32 mouse cellular contexts compared by ENCODE assay signal in the genomic region with DNA sequence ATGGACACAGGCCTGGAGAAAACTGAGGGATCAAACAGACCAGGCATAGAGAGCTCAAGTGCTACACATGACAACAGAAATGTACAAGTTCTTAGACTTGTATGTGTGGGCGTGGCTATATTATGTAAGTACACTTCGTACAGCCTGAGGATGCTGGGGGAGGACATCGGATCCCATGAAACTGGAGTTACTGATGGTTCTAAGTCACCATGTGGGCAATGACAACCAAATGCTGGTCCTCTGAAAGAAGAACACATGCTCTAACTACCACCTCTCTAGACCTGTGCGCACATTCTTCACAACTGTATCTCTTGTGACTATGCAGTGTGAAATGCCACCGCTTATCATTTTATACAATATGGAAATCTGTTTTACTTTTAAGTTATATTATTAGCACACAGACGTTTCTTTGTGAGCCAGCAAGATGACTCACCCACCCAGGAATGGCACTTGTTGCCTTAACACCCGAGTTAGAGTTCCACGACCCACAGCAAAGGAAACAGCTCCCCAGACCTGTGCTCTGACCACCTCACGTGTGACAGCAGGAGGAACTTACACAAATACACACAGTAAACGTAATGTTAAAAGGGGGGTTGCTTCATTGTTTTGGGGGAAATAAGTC. TPM values are rescaled to one million over a fixed set of nuclear protein-coding genes. Genes with fewer than 3 reads are reported as not detected.
DNase-seq lines count a peak whose midpoint lies in the region; ATAC-seq lines count a peak whose summit lies in the region.
"Had no signal": no experiment of that assay in that cellular context is flagged by ENCODE, and none has a peak within 500 bp of the region (broad histone marks: within the 10 kb centered on the region; RNA-seq: fewer than 3 reads in every experiment).

No protein-coding gene starts in this region.

- no peak overlapping the region for H3K4me2 ChIP-seq in heart, embryonic 13.5 days
- no peak overlapping the region for H3K4me2 ChIP-seq in heart, embryonic 12.5 days
- H3K4me2 ChIP-seq: forebrain, embryonic 15.5 days; hindbrain, embryonic 15.5 days; liver, embryonic 12.5 days; midbrain, embryonic 15.5 days; neural tube, embryonic 13.5 days had no signal

- H3K4me1 ChIP-seq in heart, embryonic 13.5 days = peaks cover 33% of the 10 kb centered on the region
- peaks cover 30% of the 10 kb centered on the region for H3K4me1 ChIP-seq in heart, embryonic 12.5 days (replicated peaks)
- H3K4me1 ChIP-seq: forebrain, embryonic 15.5 days; hindbrain, embryonic 10.5 days; hindbrain, embryonic 15.5 days; midbrain, embryonic 10.5 days; midbrain, embryonic 15.5 days had no signal

- ATAC-seq in heart, embryonic 13.5 days (ENCODE audit: extremely low read depth, insufficient number of reproducible peaks, low FRiP score, low TSS enrichment) = no peak
- no peak for ATAC-seq in heart, embryonic 12.5 days (ENCODE audit: insufficient number of reproducible peaks, low FRiP score)
- ATAC-seq: forebrain, embryonic 15.5 days; inflammation-experienced regulatory T-cells, adult 6 months; liver, embryonic 12.5 days; liver, postnatal 0 days; midbrain, embryonic 15.5 days had no signal

- no peaks in the 10 kb centered on the region for H3K9me3 ChIP-seq in heart, embryonic 13.5 days
- no peaks in the 10 kb centered on the region for H3K9me3 ChIP-seq in heart, embryonic 12.5 days (replicated peaks)
- H3K9me3 ChIP-seq: forebrain, embryonic 15.5 days; hindbrain, embryonic 10.5 days; hindbrain, embryonic 15.5 days; liver, embryonic 12.5 days; midbrain, embryonic 10.5 days; midbrain, embryonic 15.5 days; neural tube, embryonic 13.5 days had no signal

- H3K4me3 ChIP-seq in heart, embryonic 13.5 days = no peak overlapping the region
- no peak overlapping the region for H3K4me3 ChIP-seq in heart, embryonic 12.5 days
- H3K4me3 ChIP-seq: forebrain, embryonic 15.5 days; heart, adult 2 months; hindbrain, embryonic 10.5 days; hindbrain, embryonic 15.5 days; liver, embryonic 12.5 days; midbrain, embryonic 10.5 days; midbrain, embryonic 15.5 days; neural tube, embryonic 13.5 days had no signal

- no peaks in the 10 kb centered on the region for H3K27me3 ChIP-seq in heart, embryonic 13.5 days (replicated peaks)
- no peaks in the 10 kb centered on the region for H3K27me3 ChIP-seq in heart, embryonic 12.5 days (replicated peaks)
- H3K27me3 ChIP-seq: forebrain, embryonic 15.5 days; hindbrain, embryonic 15.5 days; liver, embryonic 12.5 days; midbrain, embryonic 15.5 days; neural tube, embryonic 13.5 days had no signal

- H3K9ac ChIP-seq in heart, embryonic 13.5 days = 0 out of 2 replicates have a peak overlapping the region, but pooled peaks have one; percentile 10
- no peak overlapping the region for H3K9ac ChIP-seq in heart, embryonic 12.5 days
- H3K9ac ChIP-seq: forebrain, embryonic 15.5 days; hindbrain, embryonic 15.5 days; liver, embryonic 12.5 days; liver, postnatal 0 days; midbrain, embryonic 15.5 days; neural tube, embryonic 13.5 days had no signal

- DNase-seq in right cerebral cortex, postnatal 36 days (ENCODE audit: low spot score in 2 of 2) = peak; percentile 31 to 55
- DNase-seq in right cerebral cortex, postnatal 10 days (ENCODE audit: low spot score in 2 of 2) = no peak
- peak; percentile 69 for DNase-seq in brain, adult 2 months (ENCODE audit: low read depth, low spot score)
- peak; percentile 44 for DNase-seq in telencephalon, adult 2 months (ENCODE audit: low read depth, low spot score)
- DNase-seq in cerebellum, postnatal 14 days = no peak
- DNase-seq in left cerebral cortex, adult 11 months (ENCODE audit: low spot score) = no peak
- DNase-seq: adrenal gland, adult 8-10 months; B cell, adult 2 months; cerebellum, adult 11-12 months; cerebellum, postnatal 10 days; heart, adult 2 months; heart, postnatal 14 days; kidney, adult 11 months; kidney, postnatal 14 days; liver, postnatal 0 days; lung, postnatal 10 days; right cerebral cortex, postnatal 14 days; thymus, postnatal 14 days had no signal

- H3K36me3 ChIP-seq in heart, embryonic 13.5 days = peaks cover 38% of the 10 kb centered on the region
- H3K36me3 ChIP-seq in heart, embryonic 12.5 days = peaks cover 20% of the 10 kb centered on the region
- H3K36me3 ChIP-seq: midbrain, embryonic 15.5 days had no signal

- WGBS in heart, embryonic 13.5 days = 62% methylated on average over 10 of the region's 10 CpGs
- WGBS in heart, embryonic 12.5 days = 65% methylated on average over 10 of the region's 10 CpGs

- no peak overlapping the region for H3K27ac ChIP-seq in heart, embryonic 13.5 days (replicated peaks)
- H3K27ac ChIP-seq in heart, embryonic 12.5 days (ENCODE audit: poor library complexity, severe bottlenecking) = no peak overlapping the region
- H3K27ac ChIP-seq: forebrain, embryonic 15.5 days; heart, adult 2 months; hindbrain, embryonic 10.5 days; hindbrain, embryonic 15.5 days; liver, embryonic 12.5 days; midbrain, embryonic 10.5 days; midbrain, embryonic 15.5 days; neural tube, embryonic 13.5 days had no signal

RNA-seq across cellular contexts. Expression of gene Arf3, which starts 16.6 kb away (rescaled TPM):
- polyA plus RNA-seq in heart, embryonic 13.5 days (2015; fragmentation: Nextera tagmentation; extraction: Ambion mirVana) = 31.2 and 32.5 TPM in 2 replicates
- 46.3 and 46.9 TPM in 2 replicates for polyA plus RNA-seq in heart, embryonic 12.5 days (2016; fragmentation: Nextera tagmentation; extraction: Ambion mirVana)

RNA-seq across cellular contexts. Expression of gene Fkbp11, which starts 18.5 kb away (rescaled TPM):
- polyA plus RNA-seq in heart, embryonic 13.5 days (2015; fragmentation: Nextera tagmentation; extraction: Ambion mirVana) = 19.8 and 24.5 TPM in 2 replicates
- polyA plus RNA-seq in heart, embryonic 12.5 days (2016; fragmentation: Nextera tagmentation; extraction: Ambion mirVana) = 13.2 and 17.8 TPM in 2 replicates

RNA-seq across cellular contexts. Expression of gene Wnt10b, which starts 31.5 kb away (rescaled TPM):
- polyA plus RNA-seq in heart, embryonic 13.5 days (2015; fragmentation: Nextera tagmentation; extraction: Ambion mirVana) = 0.07 TPM in 1 of 2 replicates, not detected in the other
- not detected in 2 replicates for polyA plus RNA-seq in heart, embryonic 12.5 days (2016; fragmentation: Nextera tagmentation; extraction: Ambion mirVana)
- polyA plus RNA-seq: forebrain, embryonic 15.5 days; heart, embryonic 14.5 days; hindbrain, embryonic 15.5 days; kidney, embryonic 14.5 days; liver, embryonic 12.5 days; midbrain, embryonic 15.5 days; neural tube, embryonic 13.5 days had no signal

RNA-seq across cellular contexts. Expression of gene Ccdc65, which starts 38.4 kb away (rescaled TPM):
- polyA plus RNA-seq in heart, embryonic 13.5 days (2015; fragmentation: Nextera tagmentation; extraction: Ambion mirVana) = 0.32 and 0.39 TPM in 2 replicates
- 0.33 and 0.62 TPM in 2 replicates for polyA plus RNA-seq in heart, embryonic 12.5 days (2016; fragmentation: Nextera tagmentation; extraction: Ambion mirVana)
- polyA plus RNA-seq: inflammation-experienced regulatory T-cells, adult 6 months; liver, postnatal 0 days; spleen, adult 2 months had no signal

RNA-seq across cellular contexts. Expression of gene Wnt1, which starts 43.2 kb away (rescaled TPM):
- not detected in 2 replicates for polyA plus RNA-seq in heart, embryonic 13.5 days (2015; fragmentation: Nextera tagmentation; extraction: Ambion mirVana)
- not detected in 2 replicates for polyA plus RNA-seq in heart, embryonic 12.5 days (2016; fragmentation: Nextera tagmentation; extraction: Ambion mirVana)
- polyA plus RNA-seq: heart, adult 2 months; heart, embryonic 14.5 days; kidney, embryonic 14.5 days; limb, embryonic 14.5 days; liver, embryonic 12.5 days; liver, postnatal 0 days; spleen, adult 2 months had no signal

Comparison
In these comparisons a context has a peak if more than half of its experiments do, and no peak if none do; other contexts are left out.
1. DNase-seq: peak in right cerebral cortex, postnatal 36 days (2 of 2), brain, adult 2 months (single experiment) and telencephalon, adult 2 months (single experiment); none in right cerebral cortex, postnatal 10 days (0 of 2), cerebellum, postnatal 14 days (0 of 2) and left cerebral cortex, adult 11 months (single experiment).